Mouse (Mus musculus) right cerebral cortex, adult 18-20 months (tissue): ENCODE measurements around the gene Hist3h2a.

Experiments used
- DNase-seq: peaks from one replicate; pipeline ENCODE4 v3.0.0; 2022; ENCODE audit warnings: mixed read lengths

Hist3h2a gene

DNA sequence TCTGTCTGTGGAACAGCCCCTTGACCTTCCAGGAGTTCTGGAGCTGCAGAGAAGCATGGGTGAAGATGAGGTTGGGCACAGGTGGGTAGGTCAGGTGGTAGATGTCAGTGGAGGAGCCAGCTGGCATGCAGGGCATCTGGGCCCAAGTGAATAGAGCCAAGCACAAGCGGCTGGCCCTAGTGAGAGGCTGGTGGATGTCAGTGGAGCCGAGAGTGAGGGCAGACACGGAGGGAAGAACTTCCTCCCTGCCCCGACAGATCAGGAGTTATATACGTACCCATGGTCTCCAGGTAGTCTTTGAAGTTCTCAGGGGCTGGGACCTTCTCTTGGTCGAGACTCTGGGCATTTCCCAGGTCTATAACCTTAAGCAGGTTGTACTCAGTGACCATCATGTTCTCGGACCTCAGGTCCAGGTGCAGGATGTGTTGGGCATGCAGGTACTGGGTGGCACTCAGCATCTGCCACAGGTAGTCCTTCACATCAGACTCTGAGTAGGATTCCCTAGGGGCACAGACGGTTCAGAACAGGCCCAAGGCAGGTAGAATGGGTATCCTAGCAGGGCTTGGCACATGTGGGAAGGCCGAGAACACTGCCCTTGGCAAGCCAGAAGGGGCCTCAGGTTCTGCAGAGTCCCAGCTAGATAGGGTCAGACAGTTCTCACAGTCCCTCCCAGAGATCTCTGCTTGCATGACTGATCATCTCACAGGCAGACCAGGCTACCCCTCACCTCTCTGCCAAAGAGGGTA lies 40.7 kb downstream of the Hist3h2a start:
- DNase-seq, result no peak

DNA sequence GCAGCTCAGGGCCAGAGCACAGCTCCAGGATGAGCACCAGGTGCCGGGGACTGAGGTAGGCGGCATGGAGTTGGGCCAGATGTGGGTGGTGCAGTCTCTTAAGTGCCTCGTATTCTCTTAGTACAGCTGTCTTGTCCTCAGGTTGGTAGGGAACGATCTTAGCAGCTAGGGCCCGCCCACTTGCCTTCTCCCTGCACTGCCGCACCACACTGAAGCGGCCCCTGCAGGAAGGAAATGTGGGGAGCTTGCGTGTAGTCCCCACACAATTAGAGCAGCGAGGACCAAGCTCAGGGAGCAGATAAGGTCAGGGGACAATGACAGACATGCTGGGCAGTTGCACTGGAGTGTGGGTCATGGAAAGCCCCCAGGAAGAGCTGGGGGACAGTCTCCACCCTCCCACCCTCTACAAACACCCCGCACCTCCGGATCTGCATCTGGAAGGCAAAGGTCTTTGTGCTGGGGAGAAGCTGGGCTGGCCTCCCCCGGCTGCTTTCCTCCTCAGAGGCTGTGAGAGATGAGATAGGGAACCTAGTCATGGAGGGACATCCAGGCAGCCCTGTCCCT lies 41.4 kb downstream of the Hist3h2a start:
- peak; percentile 68 for DNase-seq

GRCm38 (mm10) chr11:58997541-58997940 lies 43.1 kb downstream of the Hist3h2a start:
- DNase-seq, result no peak

- no peak for DNase-seq
These were observed 44.7 kb downstream of the Hist3h2a start for GRCm38 (mm10) chr11:58999158-58999557.

DNA sequence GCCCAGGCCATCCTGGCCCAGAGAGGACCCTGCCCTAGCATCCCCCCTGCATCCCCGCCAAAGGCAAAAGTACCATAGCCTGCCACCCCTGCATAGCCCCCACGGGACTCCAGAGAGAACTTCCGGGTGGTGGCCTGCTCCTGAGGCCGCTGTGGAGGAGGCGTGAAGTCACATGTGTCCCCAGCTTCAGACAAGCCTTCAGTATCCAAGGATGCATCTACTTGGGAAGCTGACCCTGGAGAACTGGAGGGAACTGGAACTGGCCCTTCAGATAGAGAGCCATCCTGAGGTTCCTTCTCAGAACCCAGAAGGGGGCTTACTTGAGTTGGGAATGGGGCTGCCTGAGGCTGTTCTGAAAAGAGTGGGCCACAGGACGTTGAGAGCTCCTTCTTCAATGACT lies 45.3 kb downstream of the Hist3h2a start:
- no peak for DNase-seq

GRCm38 (mm10) chr11:59000635-59001034 lies 46.1 kb downstream of the Hist3h2a start:
- peak; percentile 56 for DNase-seq

- no peak for DNase-seq
These were observed 48.0 kb downstream of the Hist3h2a start for GRCm38 (mm10) chr11:59002327-59003079.
